Mouse (Mus musculus) heart, embryonic 10.5 days (tissue): ENCODE data around the gene Apol9b. TPM values are rescaled to one million over a fixed set of nuclear protein-coding genes. Genes with fewer than 3 reads are reported as not detected.
"Not testable (repeated sequence)": the region's sequence is repeated elsewhere in the genome, so short reads cannot be mapped to it uniquely, and the experiment has no call there.

ENCODE experiments used
- DNase-seq: peaks from one replicate; pipeline ENCODE4 v3.0.0-alpha.2; 2017; ENCODE audit warnings: low spot score
- H3K27ac ChIP-seq: fragments of 300-500 bp; sonication (generic); 2 replicates; pipeline ENCODE4 v1.5.1; 2016; ENCODE audit warnings: mild to moderate bottlenecking
- H3K27me3 ChIP-seq: fragments of 300-500 bp; sonication (generic); 2 replicates; pipeline ENCODE4 v1.6.1; 2016; ENCODE audit warnings: mild to moderate bottlenecking; ENCODE audit not compliant: poor library complexity, insufficient read depth, severe bottlenecking
- H3K36me3 ChIP-seq: fragments of 300-500 bp; sonication (generic); 2 replicates; pipeline ENCODE4 v1.6.1; 2016; ENCODE audit warnings: mild to moderate bottlenecking, moderate library complexity
- H3K4me1 ChIP-seq: fragments of 300-500 bp; sonication (generic); 2 replicates; pipeline ENCODE4 v1.6.1; 2016; ENCODE audit warnings: mild to moderate bottlenecking
- H3K4me3 ChIP-seq: fragments of 300-500 bp; sonication (generic); 2 replicates; pipeline ENCODE4 v1.5.1; 2016; ENCODE audit warnings: mild to moderate bottlenecking, moderate library complexity
- H3K9me3 ChIP-seq: fragments of 300-500 bp; sonication (generic); 2 replicates; pipeline ENCODE4 v1.6.1; 2016; ENCODE audit warnings: mild to moderate bottlenecking, moderate library complexity
- WGBS: fragments of 180-500 bp; shearing (Covaris S2); methylation state at CpG from one replicate; pipeline ENCODE4 v1.1.7; 2016; 5-methylcytosine and 5-hydroxymethylcytosine counted together
- polyA plus RNA-seq: library from polyadenylated mRNA; unstranded; fragments of >200 nt; fragmentation: Nextera tagmentation; extraction: Ambion mirVana; gene quantifications from 2 replicates; pipeline ENCODE4 v1.2.1, GENCODE M21; 2016

The Apol9b gene
- polyA plus RNA-seq, result not detected in 2 replicates

DNA sequence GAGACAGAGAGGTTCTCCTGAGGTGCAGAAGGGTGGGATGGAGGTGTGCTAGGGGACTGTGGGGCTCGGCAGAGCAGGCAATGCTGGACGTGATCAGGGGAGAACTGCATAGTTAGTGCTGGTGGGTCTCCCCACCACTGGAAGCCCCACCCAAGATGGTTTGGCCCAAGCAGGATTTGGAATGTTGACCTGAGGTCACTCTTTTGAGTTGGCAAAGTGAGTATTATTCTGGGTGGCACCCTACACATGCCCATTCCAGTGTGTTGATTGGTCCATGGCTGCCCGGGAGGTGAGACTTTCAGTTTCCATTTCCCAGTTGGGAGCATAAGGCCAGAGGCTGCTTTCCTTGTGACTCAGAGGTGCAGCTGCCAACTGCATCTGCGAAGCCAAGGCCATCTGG, at the start of gene Apol9b:
Gene Apol9b, plus strand, starts transcription at position 301 of the 400 bp plus-strand sequence.
- 67% methylated on average over 1 of the region's 4 CpGs for WGBS
- not testable (repeated sequence) for H3K4me3 ChIP-seq, H3K27me3 ChIP-seq, H3K9me3 ChIP-seq, H3K4me1 ChIP-seq, H3K27ac ChIP-seq, DNase-seq, H3K36me3 ChIP-seq

DNA sequence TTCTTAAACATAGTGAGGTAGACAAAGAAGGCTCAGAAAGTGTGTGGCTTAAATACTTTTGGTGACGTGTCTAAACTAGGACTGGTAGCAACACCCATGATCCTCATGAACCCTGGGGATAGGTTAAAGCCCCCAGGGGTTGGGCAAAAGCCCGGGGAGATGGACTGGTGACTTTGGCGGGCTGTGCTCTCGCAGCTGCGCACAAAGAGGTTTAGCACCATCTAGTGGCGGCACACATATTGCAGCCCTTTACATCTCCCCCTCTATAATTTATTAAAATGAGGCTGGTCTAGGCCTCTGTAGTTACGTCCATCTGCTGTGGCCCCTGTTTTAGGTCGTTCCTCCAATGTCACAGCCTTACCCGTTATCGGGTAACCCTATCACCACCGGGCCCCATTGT, 44.9 kb upstream of the Apol9b start:
- H3K36me3 ChIP-seq, H3K4me3 ChIP-seq, H3K4me1 ChIP-seq, H3K27me3 ChIP-seq, DNase-seq, H3K9me3 ChIP-seq, H3K27ac ChIP-seq: not testable (repeated sequence)
- 15% methylated on average over 11 of the region's 11 CpGs for WGBS

DNA sequence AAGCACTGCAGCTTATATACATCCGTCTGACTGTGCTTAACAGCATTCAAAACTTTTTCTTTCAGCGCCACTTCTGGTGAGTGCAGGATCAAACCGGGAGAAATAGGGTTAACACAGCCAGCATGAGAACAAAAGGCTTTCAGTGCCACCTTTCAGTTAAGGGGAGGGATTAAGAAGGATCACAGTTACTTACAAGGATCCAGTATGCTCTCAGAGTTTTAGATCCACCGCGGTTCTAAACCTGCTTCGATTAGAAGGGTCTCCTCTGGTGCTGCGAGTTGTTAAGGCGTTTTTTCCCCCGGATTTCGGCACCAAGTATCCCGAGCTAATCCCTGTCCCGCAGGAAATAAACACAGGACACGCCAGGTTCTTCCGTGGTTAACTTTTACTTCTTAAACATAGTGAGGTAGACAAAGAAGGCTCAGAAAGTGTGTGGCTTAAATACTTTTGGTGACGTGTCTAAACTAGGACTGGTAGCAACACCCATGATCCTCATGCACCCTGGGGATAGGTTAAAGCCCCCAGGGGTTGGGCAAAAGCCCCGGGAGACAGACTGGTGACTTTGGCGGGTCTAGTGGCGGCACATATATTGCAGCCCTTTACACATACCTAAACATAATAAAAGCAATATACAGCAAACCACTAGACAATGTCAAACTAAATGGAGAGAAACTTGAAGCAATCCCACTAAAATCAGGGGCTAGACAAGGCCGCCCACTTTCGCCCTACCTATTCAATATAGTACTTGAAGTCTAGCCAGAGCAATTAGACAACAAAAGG, 37.1 kb upstream of the Apol9b start:
- not testable (repeated sequence) for H3K27ac ChIP-seq, H3K27me3 ChIP-seq, H3K36me3 ChIP-seq, H3K9me3 ChIP-seq, DNase-seq, H3K4me1 ChIP-seq
- 7% methylated on average over 20 of the region's 20 CpGs for WGBS
- peak overlapping the region; percentile 47 for H3K4me3 ChIP-seq

DNA sequence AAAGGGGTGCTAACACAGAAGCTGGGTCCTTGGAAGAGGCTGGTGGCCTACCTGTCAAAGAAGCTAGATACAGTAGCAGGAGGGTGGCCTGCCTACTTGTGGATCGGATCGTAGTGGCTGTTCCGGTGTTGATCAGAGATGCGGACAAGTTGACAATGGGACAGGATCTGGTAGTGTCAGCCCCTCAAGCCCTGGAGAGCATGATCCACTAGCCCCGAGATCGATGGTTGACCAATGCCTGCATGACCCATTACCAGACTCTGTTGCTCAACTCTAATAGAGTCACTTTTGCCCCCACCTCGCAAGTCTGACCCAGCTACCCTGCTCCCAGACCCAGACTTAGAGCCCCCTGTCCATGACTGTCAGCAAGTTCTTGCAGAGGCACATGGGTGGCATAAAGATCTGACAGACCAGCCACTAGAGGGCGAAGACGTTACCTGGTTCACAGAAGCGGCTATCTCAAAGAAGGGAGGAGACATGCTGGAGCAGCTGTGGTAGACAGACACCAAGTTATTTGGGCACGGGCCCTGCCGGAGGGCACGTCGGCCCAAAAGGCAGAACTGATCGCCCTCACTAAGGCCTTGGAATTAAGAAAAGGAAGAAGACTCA, 34.0 kb upstream of the Apol9b start:
- H3K9me3 ChIP-seq, H3K27ac ChIP-seq, H3K36me3 ChIP-seq, DNase-seq, H3K4me3 ChIP-seq, H3K27me3 ChIP-seq, H3K4me1 ChIP-seq: not testable (repeated sequence)
- WGBS, result 28% methylated on average over 11 of the region's 15 CpGs

DNA sequence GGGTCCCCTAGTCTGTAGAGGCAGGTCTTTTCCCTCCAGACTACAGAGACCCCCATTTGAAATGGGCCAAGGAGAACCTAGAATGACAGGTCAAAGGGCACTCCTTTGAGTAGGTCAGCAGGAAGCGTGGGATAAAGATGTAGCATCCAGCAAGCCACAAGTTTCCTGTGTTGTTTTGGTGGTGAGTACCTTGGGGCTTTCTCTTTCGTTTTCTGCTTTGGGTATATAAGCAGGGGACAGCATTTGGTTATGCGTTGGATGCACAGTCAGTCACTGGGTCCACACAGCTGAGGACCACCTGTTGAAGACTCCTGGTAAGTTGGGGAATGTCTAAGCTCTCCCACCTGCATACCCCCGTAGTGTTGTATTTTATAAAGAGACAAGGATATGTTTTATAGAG, 30.2 kb upstream of the Apol9b start, which contains the start of gene Apol7e:
Gene Apol7e, plus strand, starts transcription at position 202 of the 400 bp plus-strand sequence.
- not testable (repeated sequence) for H3K27me3 ChIP-seq, H3K36me3 ChIP-seq, H3K27ac ChIP-seq, DNase-seq, H3K4me3 ChIP-seq, H3K9me3 ChIP-seq, H3K4me1 ChIP-seq
- WGBS, result 74% methylated on average over 4 of the region's 4 CpGs

DNA sequence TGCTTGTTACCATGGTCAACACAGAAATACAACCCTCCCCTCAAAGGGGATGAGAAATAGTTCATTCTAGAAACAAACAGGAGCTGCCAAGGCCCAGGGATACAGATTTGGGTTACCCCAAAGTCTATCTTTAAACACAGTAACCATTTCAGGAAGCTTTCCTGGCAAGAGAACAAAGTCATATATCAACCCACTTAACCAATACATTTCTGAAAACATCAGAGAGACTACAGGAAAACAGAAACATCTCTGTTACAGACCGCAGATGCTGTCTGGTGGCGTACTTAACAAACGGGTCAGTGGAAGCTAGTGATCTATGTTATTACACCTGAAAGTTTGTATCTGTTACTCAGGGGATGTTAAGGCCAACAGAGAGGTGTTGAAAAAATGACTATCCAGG, 23.5 kb upstream of the Apol9b start:
- 84% methylated on average over 3 of the region's 3 CpGs for WGBS
- not testable (repeated sequence) for H3K9me3 ChIP-seq, H3K27ac ChIP-seq, H3K4me3 ChIP-seq, H3K36me3 ChIP-seq, H3K27me3 ChIP-seq, H3K4me1 ChIP-seq
- peak; percentile 13 for DNase-seq

DNA sequence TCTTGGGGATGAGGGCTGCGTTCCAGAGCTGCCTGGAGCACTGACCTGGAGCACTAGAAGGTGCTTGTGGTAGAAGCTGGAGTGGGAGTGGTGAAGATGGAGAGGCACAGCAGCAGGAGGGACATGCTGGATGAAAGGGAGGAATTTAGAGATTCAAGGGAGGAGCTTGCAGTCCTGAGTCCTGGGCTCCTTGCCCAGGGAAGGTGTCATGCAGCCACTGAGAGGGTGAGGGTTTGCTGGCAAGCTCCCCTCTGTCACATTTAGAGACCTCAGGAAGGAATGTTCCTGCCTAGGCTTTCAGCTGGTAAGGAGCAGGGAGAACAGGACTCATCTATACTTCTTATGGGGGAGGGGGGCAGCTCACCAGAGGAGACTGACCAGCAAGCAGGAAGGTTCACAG, 19.9 kb upstream of the Apol9b start:
- H3K9me3 ChIP-seq, H3K4me3 ChIP-seq, H3K36me3 ChIP-seq, H3K4me1 ChIP-seq, H3K27me3 ChIP-seq, H3K27ac ChIP-seq: not testable (repeated sequence)
- 29% methylated on average over 1 of the region's 1 CpGs for WGBS
- DNase-seq, result peak; percentile 10

DNA sequence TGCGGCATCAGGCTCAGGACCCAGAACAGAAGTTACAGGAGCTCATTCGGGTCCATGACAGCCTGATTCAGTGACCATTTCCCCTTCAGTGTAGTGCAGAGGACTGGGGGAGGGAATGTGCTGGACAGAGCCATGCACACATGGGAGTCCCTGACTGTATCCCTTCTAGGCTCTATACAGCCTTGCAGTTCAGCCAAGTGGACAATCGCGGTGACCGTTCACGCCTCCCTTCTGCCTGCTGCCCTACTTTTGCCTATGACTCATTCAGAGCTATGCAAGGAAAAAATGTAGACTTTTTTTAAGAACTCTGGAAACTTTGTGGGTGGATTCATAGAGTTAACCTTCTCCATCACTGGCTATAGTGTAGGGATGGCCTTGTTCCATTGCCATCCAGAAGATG, 10.6 kb upstream of the Apol9b start:
- not testable (repeated sequence) for H3K27ac ChIP-seq, H3K4me3 ChIP-seq, H3K4me1 ChIP-seq, H3K36me3 ChIP-seq, H3K27me3 ChIP-seq, H3K9me3 ChIP-seq, DNase-seq
- WGBS, result 67% methylated on average over 4 of the region's 6 CpGs

DNA sequence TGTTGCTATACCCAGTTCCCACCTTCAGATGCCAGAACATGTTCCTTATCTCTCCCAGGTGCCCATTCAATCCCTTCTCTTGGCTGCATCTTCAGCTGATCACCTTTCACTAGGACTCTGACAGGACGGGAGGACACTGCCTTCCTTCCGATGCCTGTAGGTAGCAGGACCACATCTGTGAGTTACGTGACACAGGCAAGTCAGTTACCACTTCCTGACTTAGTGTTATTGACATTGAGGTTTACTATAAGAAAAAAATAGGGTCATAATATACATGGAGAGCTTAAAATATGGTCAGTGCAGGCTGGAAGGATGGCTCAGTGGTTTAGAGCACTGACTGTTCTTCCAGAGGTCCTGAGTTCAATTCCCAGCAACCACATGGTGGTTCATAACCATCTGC, 7.3 kb upstream of the Apol9b start:
- DNase-seq, H3K27me3 ChIP-seq, H3K4me1 ChIP-seq, H3K9me3 ChIP-seq, H3K4me3 ChIP-seq, H3K27ac ChIP-seq, H3K36me3 ChIP-seq: not testable (repeated sequence)
- no CpG with 5 or more reads among the region's 3 CpGs for WGBS

DNA sequence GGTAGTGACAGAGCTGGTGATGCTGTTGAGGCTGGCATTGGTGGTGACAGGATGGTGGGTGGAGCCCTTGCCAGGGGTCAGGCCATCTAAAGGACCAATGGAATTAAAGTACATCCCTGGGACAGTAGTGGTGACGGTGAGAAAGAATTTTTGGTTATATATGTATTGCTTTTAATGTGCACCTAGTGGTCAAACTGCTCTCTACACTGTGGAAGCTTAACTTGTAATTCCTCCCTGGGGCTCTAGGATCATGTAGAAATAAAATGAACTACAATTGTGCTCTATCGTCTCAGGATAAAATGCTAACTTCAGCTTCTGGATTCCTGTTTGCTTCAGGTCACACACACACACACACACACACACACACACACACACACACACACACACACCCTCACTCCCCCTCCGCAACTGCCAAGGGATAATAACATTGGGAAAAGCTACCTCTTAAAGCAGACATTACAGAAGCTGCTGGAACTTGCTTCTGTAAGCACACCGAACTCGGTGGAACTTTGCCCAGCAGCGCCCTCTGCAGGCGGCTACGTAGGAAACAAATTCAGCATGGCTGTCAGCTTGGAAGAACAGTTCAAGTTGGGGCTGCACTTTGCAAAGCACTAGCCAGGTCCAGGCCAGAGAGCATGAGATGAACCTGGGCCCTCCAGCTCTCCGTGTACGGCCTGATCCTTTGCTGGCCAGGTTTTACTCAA, 4.5 kb upstream of the Apol9b start:
- H3K27ac ChIP-seq, DNase-seq, H3K9me3 ChIP-seq, H3K36me3 ChIP-seq, H3K4me1 ChIP-seq, H3K27me3 ChIP-seq, H3K4me3 ChIP-seq: not testable (repeated sequence)
- 23% methylated on average over 3 of the region's 10 CpGs for WGBS

DNA sequence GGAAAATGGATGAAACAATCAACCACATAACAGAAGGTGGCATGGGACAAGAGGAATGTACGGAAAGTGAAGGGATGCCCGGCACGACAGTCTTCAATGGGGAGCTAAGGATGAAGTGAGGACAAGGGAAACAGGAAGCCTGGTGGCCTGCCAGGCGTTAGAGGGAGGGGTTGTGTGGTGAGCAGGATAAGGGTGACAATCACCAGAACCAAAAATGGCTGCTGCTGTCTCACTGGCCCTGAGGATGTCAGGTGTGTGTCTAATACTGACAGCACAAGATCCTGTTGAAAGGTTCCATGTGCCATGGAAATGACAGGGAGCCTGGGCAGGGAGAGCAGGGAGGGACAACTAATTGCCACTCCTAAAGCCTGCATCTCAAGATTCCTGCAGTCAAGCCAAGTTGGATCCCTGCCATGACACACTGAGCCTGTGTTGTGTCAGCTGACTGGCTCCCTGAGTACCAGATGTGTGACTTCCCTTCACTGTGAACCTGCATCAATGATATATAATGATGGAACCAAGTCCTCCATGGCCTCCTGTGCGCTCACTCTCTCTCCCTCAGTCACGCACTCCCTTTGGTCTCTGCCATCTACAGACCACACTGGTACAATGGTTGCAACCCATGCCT, 3.3 kb upstream of the Apol9b start:
- H3K27me3 ChIP-seq, H3K4me3 ChIP-seq, H3K9me3 ChIP-seq, H3K27ac ChIP-seq, H3K4me1 ChIP-seq, H3K36me3 ChIP-seq: not testable (repeated sequence)
- DNase-seq, result peak; percentile 54
- WGBS, result 45% methylated on average over 6 of the region's 6 CpGs

DNA sequence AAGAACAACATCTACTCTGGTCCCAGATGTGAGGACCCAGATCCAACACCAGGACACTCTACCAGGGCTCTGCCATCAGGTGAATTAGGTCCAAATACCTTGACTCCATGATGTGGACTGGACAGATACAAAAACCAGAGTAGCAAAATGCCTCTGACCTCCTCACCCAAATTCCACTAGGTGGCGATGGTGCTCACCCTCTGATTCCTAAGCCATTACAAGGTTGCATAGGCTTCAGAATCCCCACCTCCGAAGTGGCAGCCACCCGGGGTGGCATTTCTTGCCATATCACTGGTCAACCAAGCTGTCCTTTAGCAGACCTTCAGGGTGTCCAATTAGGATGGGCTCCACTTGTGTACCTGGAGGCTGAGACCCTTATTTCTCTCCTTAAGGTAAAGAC, 1.7 kb upstream of the Apol9b start:
- DNase-seq, result peak; percentile 63
- not testable (repeated sequence) for H3K4me1 ChIP-seq, H3K36me3 ChIP-seq, H3K27me3 ChIP-seq, H3K4me3 ChIP-seq, H3K27ac ChIP-seq, H3K9me3 ChIP-seq
- 9% methylated on average over 3 of the region's 3 CpGs for WGBS

DNA sequence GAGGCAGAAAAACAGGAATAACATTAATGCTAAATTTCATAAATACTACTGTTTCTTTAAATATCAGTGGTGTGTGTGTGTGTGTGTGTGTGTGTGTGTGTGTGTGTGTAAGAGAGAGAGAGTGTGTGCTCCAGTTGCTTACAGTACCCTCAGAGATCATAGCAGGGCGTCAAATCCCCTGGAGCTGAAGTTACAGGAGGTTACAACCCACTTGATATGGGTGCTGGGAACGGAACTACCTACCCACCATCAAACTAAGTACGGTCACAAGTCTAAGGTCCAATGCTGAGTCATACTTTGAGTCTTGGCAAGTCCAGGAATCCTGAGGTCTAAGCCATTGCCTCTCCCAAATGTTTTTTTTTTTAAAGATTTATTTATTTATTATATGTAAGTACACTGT, 1.1 kb upstream of the Apol9b start:
- peak; percentile 53 for DNase-seq
- H3K27me3 ChIP-seq, H3K9me3 ChIP-seq, H3K4me3 ChIP-seq, H3K4me1 ChIP-seq, H3K36me3 ChIP-seq, H3K27ac ChIP-seq: not testable (repeated sequence)
- WGBS, result 87% methylated on average over 3 of the region's 3 CpGs
